Mouse (Mus musculus) urinary bladder, postnatal 14 days (tissue): ENCODE results near the gene Zdhhc1.

Experiments used
- DNase-seq: peaks from one replicate; pipeline ENCODE4 v3.0.0; 2021; ENCODE audit warnings: low spot score

Zdhhc1 gene

GRCm38 (mm10) chr8:105476628-105477413, 19.9 kb downstream of the Zdhhc1 start:
- peak; percentile 57 for DNase-seq

GRCm38 (mm10) chr8:105476161-105476560, 20.5 kb downstream of the Zdhhc1 start:
- no peak for DNase-seq

- DNase-seq, result no peak
Observed at GRCm38 (mm10) chr8:105475742-105476141, 21.0 kb downstream of the Zdhhc1 start.

- DNase-seq, result no peak
Observed at GRCm38 (mm10) chr8:105475254-105475653, 21.4 kb downstream of the Zdhhc1 start.

- DNase-seq, result no peak
Observed at GRCm38 (mm10) chr8:105474680-105475079, 22.0 kb downstream of the Zdhhc1 start.

- no peak for DNase-seq
Observed at GRCm38 (mm10) chr8:105473816-105474606, 22.7 kb downstream of the Zdhhc1 start.

GRCm38 (mm10) chr8:105472983-105473382, 23.7 kb downstream of the Zdhhc1 start:
- no peak for DNase-seq

GRCm38 (mm10) chr8:105472414-105472932, 24.2 kb downstream of the Zdhhc1 start:
- no peak for DNase-seq

- peak; percentile 91 for DNase-seq
Observed at GRCm38 (mm10) chr8:105471314-105472015, 25.2 kb downstream of the Zdhhc1 start, which contains the start of gene Tppp3. Gene Tppp3, minus strand, starts transcription at chr8:105471526.

- DNase-seq, result no peak
Observed at GRCm38 (mm10) chr8:105470681-105471313, 25.9 kb downstream of the Zdhhc1 start.

GRCm38 (mm10) chr8:105470262-105470661, 26.4 kb downstream of the Zdhhc1 start:
- DNase-seq, result no peak

- no peak for DNase-seq
Observed at GRCm38 (mm10) chr8:105469816-105470215, 26.9 kb downstream of the Zdhhc1 start.

- DNase-seq, result no peak
Observed at GRCm38 (mm10) chr8:105469041-105469695, 27.5 kb downstream of the Zdhhc1 start.

GRCm38 (mm10) chr8:105468002-105468720, 28.5 kb downstream of the Zdhhc1 start:
- no peak for DNase-seq

- DNase-seq, result no peak
Observed at GRCm38 (mm10) chr8:105467396-105467985, 29.2 kb downstream of the Zdhhc1 start.

GRCm38 (mm10) chr8:105466700-105467291, 29.9 kb downstream of the Zdhhc1 start:
- DNase-seq, result no peak

- DNase-seq, result no peak
Observed at GRCm38 (mm10) chr8:105466246-105466645, 30.5 kb downstream of the Zdhhc1 start.

- DNase-seq, result no peak
Observed at GRCm38 (mm10) chr8:105464595-105464994, 32.1 kb downstream of the Zdhhc1 start.

GRCm38 (mm10) chr8:105461085-105461803, 35.5 kb downstream of the Zdhhc1 start:
- no peak for DNase-seq
